Comparison of ENCODE assay signal across 7 mouse cellular contexts in the genomic region with DNA sequence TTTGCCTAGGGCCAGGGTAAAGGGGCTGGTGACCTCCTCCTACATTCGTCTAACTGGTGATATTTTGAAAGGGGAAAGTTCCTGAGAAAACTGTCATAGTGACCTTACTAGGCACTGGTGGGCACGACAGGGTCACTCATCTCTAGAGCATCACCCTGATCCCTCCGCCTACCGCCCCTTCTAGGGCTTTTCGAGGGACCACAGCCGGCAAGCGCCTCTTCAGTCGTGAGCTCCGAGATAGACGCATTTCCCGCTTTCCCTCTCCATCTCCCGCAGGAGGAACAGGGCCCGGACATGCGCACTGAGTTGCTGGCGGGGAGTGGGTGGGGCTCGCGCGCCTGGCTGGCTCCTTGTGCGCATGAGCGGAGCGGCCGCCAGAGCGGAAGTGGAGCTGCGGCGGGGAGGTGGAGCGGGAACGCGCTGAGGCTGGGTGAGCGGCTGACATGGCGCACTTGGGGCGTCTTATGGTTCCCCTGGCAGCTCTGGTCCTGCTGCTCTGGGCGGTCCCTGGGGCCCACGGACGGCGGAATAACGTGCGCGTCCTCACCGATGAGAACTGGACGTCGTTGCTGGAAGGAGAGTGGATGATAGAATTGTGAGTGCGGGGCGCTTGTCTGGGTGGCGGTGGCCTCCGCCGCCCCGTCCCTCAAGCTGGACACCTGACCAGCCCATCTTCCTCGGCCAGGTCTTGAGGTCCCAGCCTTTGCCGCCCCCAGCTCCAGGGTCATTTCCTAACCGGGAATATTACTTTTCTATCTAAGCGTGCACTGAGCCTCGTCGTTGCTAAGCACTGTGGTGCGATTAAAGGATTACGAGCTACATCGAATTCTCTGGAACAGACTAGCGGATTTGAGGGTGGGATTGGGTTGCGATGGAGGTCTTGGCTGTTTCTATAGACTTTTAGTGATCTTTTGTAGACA. TPM values are rescaled to one million over a fixed set of nuclear protein-coding genes. Genes with fewer than 3 reads are reported as not detected.
DNase-seq lines count a peak whose midpoint lies in the region; ATAC-seq lines count a peak whose summit lies in the region.

Tmx1 (plus strand) TSS at position 370 of the 920 bp plus-strand sequence.

- H3K27ac ChIP-seq in embryonic facial prominence, embryonic 11.5 days (replicated peaks; ENCODE audit: low read depth, low read length), result peak within 1 kb of the TSS; percentile 62
- peak within 1 kb of the TSS; percentile 92 for H3K27ac ChIP-seq in limb, embryonic 10.5 days
- peak within 1 kb of the TSS; percentile 88 for H3K27ac ChIP-seq in midbrain, embryonic 13.5 days

- peak; percentile 100 for DNase-seq in adrenal gland, postnatal 14 days
- peak; percentile 96 for DNase-seq in embryonic facial prominence, embryonic 11.5 days (ENCODE audit: low spot score)
- DNase-seq in kidney, adult 11 months, result peak; percentile 96
- peak; percentile 99 for DNase-seq in limb, embryonic 10.5 days (ENCODE audit: low spot score)
- peak; percentile 94 for DNase-seq in spleen, adult 12 weeks (ENCODE audit: low spot score)

- peak; percentile 96 for ATAC-seq in embryonic facial prominence, embryonic 11.5 days (replicated peaks; ENCODE audit: insufficient number of reproducible peaks, low FRiP score, low TSS enrichment, low read depth)
- peak; percentile 98 for ATAC-seq in granulocyte monocyte progenitor cell, adult 5-6 weeks (replicated peaks; ENCODE audit: poor library complexity, severe bottlenecking)
- peak; percentile 99 for ATAC-seq in midbrain, embryonic 13.5 days

- peak within 1 kb of the TSS; percentile 85 for H3K9ac ChIP-seq in embryonic facial prominence, embryonic 11.5 days (replicated peaks; ENCODE audit: low read length)
- peak within 1 kb of the TSS; percentile 84 for H3K9ac ChIP-seq in midbrain, embryonic 13.5 days (replicated peaks)

- H3K36me3 ChIP-seq in embryonic facial prominence, embryonic 11.5 days (replicated peaks; ENCODE audit: control insufficient read depth, insufficient read depth, low read depth, low read length), result no peaks in the 10 kb centered on the region
- peaks cover 20% of the 10 kb centered on the region for H3K36me3 ChIP-seq in limb, embryonic 10.5 days
- H3K36me3 ChIP-seq in midbrain, embryonic 13.5 days, result peaks cover 7% of the 10 kb centered on the region

- peak within 1 kb of the TSS; percentile 64 for H3K4me2 ChIP-seq in embryonic facial prominence, embryonic 11.5 days (ENCODE audit: low read depth, low read length)
- peak within 1 kb of the TSS; percentile 64 for H3K4me2 ChIP-seq in midbrain, embryonic 13.5 days (replicated peaks)

- no peaks in the 10 kb centered on the region; the same call in 1 of the 2 replicates for H3K4me1 ChIP-seq in embryonic facial prominence, embryonic 11.5 days (ENCODE audit: control insufficient read depth, insufficient read depth, low read length)
- H3K4me1 ChIP-seq in limb, embryonic 10.5 days, result peaks cover 21% of the 10 kb centered on the region
- H3K4me1 ChIP-seq in midbrain, embryonic 13.5 days (replicated peaks), result peaks cover 22% of the 10 kb centered on the region

- no peaks in the 10 kb centered on the region for H3K27me3 ChIP-seq in embryonic facial prominence, embryonic 11.5 days (ENCODE audit: control insufficient read depth, insufficient read depth, low read length)
- no peaks in the 10 kb centered on the region for H3K27me3 ChIP-seq in limb, embryonic 10.5 days (ENCODE audit: low read depth, poor library complexity, severe bottlenecking)
- no peaks in the 10 kb centered on the region for H3K27me3 ChIP-seq in midbrain, embryonic 13.5 days

- H3K9me3 ChIP-seq in embryonic facial prominence, embryonic 11.5 days (replicated peaks; ENCODE audit: control insufficient read depth, low read length), result no peaks in the 10 kb centered on the region
- no peaks in the 10 kb centered on the region for H3K9me3 ChIP-seq in limb, embryonic 10.5 days (replicated peaks)
- no peaks in the 10 kb centered on the region for H3K9me3 ChIP-seq in midbrain, embryonic 13.5 days

- under 1% methylated on average over 58 of the region's 58 CpGs for WGBS in embryonic facial prominence, embryonic 11.5 days
- WGBS in limb, embryonic 10.5 days, result under 1% methylated on average over 58 of the region's 58 CpGs
- WGBS in midbrain, embryonic 13.5 days, result under 1% methylated on average over 58 of the region's 58 CpGs

- H3K4me3 ChIP-seq in embryonic facial prominence, embryonic 11.5 days (ENCODE audit: low read depth, low read length), result peak within 1 kb of the TSS; percentile 81
- peak within 1 kb of the TSS; percentile 75 for H3K4me3 ChIP-seq in limb, embryonic 10.5 days
- peak within 1 kb of the TSS; percentile 86 for H3K4me3 ChIP-seq in midbrain, embryonic 13.5 days (replicated peaks)

RNA-seq across cellular contexts. Expression of gene Tmx1, which starts in this region (rescaled TPM):
- 44.2 and 51.4 TPM in 2 replicates for total RNA-seq in adrenal gland, postnatal 14 days (2021)
- 109 and 117 TPM in 2 replicates for polyA plus RNA-seq in embryonic facial prominence, embryonic 11.5 days (2014; fragmentation: Nextera tagmentation; extraction: Ambion mirVana)
- total RNA-seq in granulocyte monocyte progenitor cell, adult 5-6 weeks (2014; fragmentation: Nextera tagmentation), result 40.2 and 49.4 TPM in 2 replicates
- 92.6 and 103 TPM in 2 replicates for total RNA-seq in granulocyte monocyte progenitor cell, adult 5-6 weeks (2017)
- 100 and 114 TPM in 2 replicates for polyA plus RNA-seq in limb, embryonic 10.5 days (2016; fragmentation: Nextera tagmentation; extraction: Ambion mirVana)
- polyA plus RNA-seq in midbrain, embryonic 13.5 days (2015; fragmentation: Nextera tagmentation; extraction: Ambion mirVana), result 139 and 152 TPM in 2 replicates

Comparison
In these comparisons a context has a peak if more than half of its experiments do, and no peak if none do; other contexts are left out.
1. Peak in every context shown above with its lines: DNase-seq, ATAC-seq, H3K4me3 ChIP-seq and H3K27ac ChIP-seq.